Mouse (Mus musculus): ENCODE data around the gene Slc38a7. TPM values are rescaled to one million over a fixed set of nuclear protein-coding genes. Genes with fewer than 3 reads are reported as not detected.
A peak's percentile ranks its signal among the peaks of the same experiment; 100 is the strongest.
"Not testable (repeated sequence)": the region's sequence is repeated elsewhere in the genome, so short reads cannot be mapped to it uniquely, and the experiment has no call there.

Gene Slc38a7
- polyA plus RNA-seq, 1 experiment from 2014 or later, result 14.1 TPM

DNA sequence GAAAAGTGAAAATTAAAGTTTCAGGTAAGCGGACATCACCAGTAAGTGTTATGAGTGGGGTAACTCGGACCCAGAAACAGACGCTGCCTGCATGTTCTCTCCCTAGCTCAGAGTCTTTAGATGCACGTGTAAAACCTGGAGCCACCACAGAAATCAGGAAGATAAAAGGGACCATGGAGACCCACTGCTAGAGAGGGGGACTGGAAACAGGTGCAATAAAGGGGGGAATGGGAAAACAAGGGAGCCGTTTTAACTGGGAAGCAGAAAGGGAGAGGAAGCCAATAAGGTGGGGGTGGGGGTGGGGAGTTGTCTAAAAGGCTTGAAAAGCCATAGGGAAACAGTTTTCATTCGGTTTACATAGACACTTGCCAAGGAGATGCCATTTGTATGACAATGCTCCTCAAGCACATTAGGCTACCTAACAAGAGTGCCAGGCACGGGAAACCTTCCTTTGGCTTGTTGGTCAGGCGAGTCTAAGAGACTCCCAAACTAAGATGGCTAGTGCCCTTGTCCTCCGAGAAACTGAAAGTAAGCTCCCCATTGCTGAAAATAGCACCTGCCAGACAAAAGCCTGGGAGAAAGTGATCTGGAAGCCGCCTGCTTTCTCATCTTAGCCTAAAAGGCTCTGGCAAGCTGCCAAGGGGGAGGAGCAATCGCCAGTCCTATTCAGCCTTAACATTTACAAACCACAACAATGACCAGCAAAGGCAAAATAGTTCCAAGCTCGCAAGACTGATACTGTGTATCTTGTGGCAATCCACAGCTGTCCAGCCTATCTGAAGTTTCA is 25.0 kb upstream of the Slc38a7 start:
- ATAC-seq (ENCODE audit: insufficient read depth) (no peak), DNase-seq (peak; percentile 74)
- TF ChIP-seq CTCF (IDR thresholded peaks at IDR 0.05; ENCODE audit: low read depth), result no peak
- Histone ChIP-seq H3K4me2 (peak overlapping the region; percentile 2; the same call in 1 of the 2 replicates), H3K4me1 (ENCODE audit: insufficient read depth) (0 out of 2 replicates have a peak, but pooled peaks cover 4% of the 10 kb centered on the region), H3K9ac (no peak overlapping the region), H3K4me3 (ENCODE audit: low read depth, low read length) (no peak overlapping the region), H3K27me3 (ENCODE audit: insufficient read depth, low read length) (no peaks in the 10 kb centered on the region), H3K36me3 (ENCODE audit: insufficient read depth) (peaks cover 33% of the 10 kb centered on the region), H3K9me3 (ENCODE audit: low read depth, low read length) (no peaks in the 10 kb centered on the region), H3K27ac (ENCODE audit: low read depth) (no peak overlapping the region; the same call in 1 of the 2 replicates)
- WGBS, result 64% methylated on average over 12 of the region's 12 CpGs

DNA sequence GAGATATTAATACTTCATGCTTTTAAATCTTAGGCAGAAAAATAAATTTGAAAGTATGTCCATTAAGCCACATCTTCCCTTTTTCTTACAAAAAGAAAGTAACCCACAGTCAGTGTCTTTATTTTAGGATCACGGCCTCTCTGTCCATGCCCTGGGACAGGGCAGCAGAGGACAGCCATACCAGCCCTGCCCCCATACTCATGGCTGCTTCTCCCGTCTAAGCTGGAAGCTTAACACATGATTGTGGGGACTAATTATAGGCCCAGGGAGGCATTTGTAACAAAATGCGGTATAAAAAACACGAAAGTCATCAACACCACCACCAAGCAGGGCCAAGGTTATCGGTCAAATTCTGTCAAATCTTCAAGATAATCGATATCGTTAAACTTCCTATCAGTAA is 21.9 kb upstream of the Slc38a7 start:
- H3K4me3 ChIP-seq (ENCODE audit: low read depth, low read length), result no peak overlapping the region
- H3K36me3 ChIP-seq (ENCODE audit: insufficient read depth), result peaks cover 59% of the 10 kb centered on the region
- 0 out of 2 replicates have a peak, but pooled peaks cover 4% of the 10 kb centered on the region for H3K4me1 ChIP-seq (ENCODE audit: insufficient read depth)
- H3K9me3 ChIP-seq (ENCODE audit: low read depth, low read length), result no peaks in the 10 kb centered on the region
- H3K27ac ChIP-seq (ENCODE audit: low read depth), result no peak overlapping the region
- WGBS, result 92% methylated on average over 7 of the region's 7 CpGs
- no peak for TF ChIP-seq CTCF (IDR thresholded peaks at IDR 0.05; ENCODE audit: low read depth)
- H3K4me2 ChIP-seq, result no peak overlapping the region
- DNase-seq (no peak), ATAC-seq (ENCODE audit: insufficient read depth) (no peak)
- H3K9ac ChIP-seq, result no peak overlapping the region
- H3K27me3 ChIP-seq (ENCODE audit: insufficient read depth, low read length), result no peaks in the 10 kb centered on the region

- Histone ChIP-seq H3K4me3 (ENCODE audit: low read depth, low read length) (no peak overlapping the region), H3K36me3 (ENCODE audit: insufficient read depth) (peaks cover 86% of the 10 kb centered on the region), H3K4me2 (no peak overlapping the region), H3K9ac (no peak overlapping the region), H3K4me1 (ENCODE audit: insufficient read depth) (no peaks in the 10 kb centered on the region), H3K27ac (ENCODE audit: low read depth) (no peak overlapping the region), H3K9me3 (ENCODE audit: low read depth, low read length) (no peaks in the 10 kb centered on the region), H3K27me3 (ENCODE audit: insufficient read depth, low read length) (no peaks in the 10 kb centered on the region)
- DNase-seq (no peak), ATAC-seq (ENCODE audit: insufficient read depth) (no peak)
- 86% methylated on average over 16 of the region's 16 CpGs for WGBS
- no peak for TF ChIP-seq CTCF (IDR thresholded peaks at IDR 0.05; ENCODE audit: low read depth)
Measured at GRCm38 (mm10) chr8:95871690-95872089, 18.4 kb upstream of the Slc38a7 start.

- H3K36me3 ChIP-seq (ENCODE audit: insufficient read depth), result peaks cover 42% of the 10 kb centered on the region
- not testable (repeated sequence) for H3K27me3 ChIP-seq (ENCODE audit: insufficient read depth, low read length); H3K4me1 ChIP-seq (ENCODE audit: insufficient read depth); H3K27ac ChIP-seq (ENCODE audit: low read depth); H3K4me3 ChIP-seq (ENCODE audit: low read depth, low read length); H3K9me3 ChIP-seq (ENCODE audit: low read depth, low read length); H3K4me2 ChIP-seq; DNase-seq; ATAC-seq (ENCODE audit: insufficient read depth); H3K9ac ChIP-seq
- WGBS, result 92% methylated on average over 17 of the region's 18 CpGs
Measured at GRCm38 (mm10) chr8:95864851-95865250, 11.5 kb upstream of the Slc38a7 start.

- H3K36me3 ChIP-seq (ENCODE audit: insufficient read depth), result peaks cover 33% of the 10 kb centered on the region
- not testable (repeated sequence) for H3K9me3 ChIP-seq (ENCODE audit: low read depth, low read length); H3K9ac ChIP-seq; H3K27ac ChIP-seq (ENCODE audit: low read depth); ATAC-seq (ENCODE audit: insufficient read depth); H3K4me2 ChIP-seq; H3K27me3 ChIP-seq (ENCODE audit: insufficient read depth, low read length); DNase-seq; H3K4me3 ChIP-seq (ENCODE audit: low read depth, low read length); H3K4me1 ChIP-seq (ENCODE audit: insufficient read depth)
- 72% methylated on average over 10 of the region's 11 CpGs for WGBS
Measured at GRCm38 (mm10) chr8:95863761-95864440, 10.6 kb upstream of the Slc38a7 start.

DNA sequence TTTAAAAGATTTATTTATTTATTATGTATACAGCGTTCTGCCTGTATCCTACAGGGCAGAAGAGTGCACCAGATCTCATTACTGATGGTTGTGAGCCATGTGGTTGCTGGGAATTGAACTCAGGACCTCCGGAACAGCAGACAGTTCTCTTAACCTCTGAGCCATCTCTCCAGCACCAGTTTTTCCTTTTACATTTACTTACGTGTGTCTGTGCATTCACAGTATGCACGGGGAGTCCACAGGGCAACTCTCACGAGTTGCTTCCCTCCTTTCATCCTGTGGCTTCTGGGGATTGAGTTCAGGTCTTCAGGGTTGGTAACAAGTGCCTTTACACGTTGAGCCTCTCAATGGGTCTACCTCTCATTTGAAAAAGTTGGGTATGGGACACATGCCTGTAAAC is 835 bp upstream of the Slc38a7 start:
- Histone ChIP-seq H3K36me3 (ENCODE audit: insufficient read depth) (no peaks in the 10 kb centered on the region), H3K4me2 (no peak overlapping the region), H3K4me1 (ENCODE audit: insufficient read depth) (no peaks in the 10 kb centered on the region), H3K9ac (no peak overlapping the region), H3K4me3 (ENCODE audit: low read depth, low read length) (no peak overlapping the region), H3K27ac (ENCODE audit: low read depth) (no peak overlapping the region), H3K9me3 (ENCODE audit: low read depth, low read length) (no peaks in the 10 kb centered on the region), H3K27me3 (ENCODE audit: insufficient read depth, low read length) (no peaks in the 10 kb centered on the region)
- no peak for TF ChIP-seq CTCF (IDR thresholded peaks at IDR 0.05; ENCODE audit: low read depth)
- ATAC-seq (ENCODE audit: insufficient read depth) (no peak), DNase-seq (no peak)
- 83% methylated on average over 6 of the region's 6 CpGs for WGBS

- WGBS, result 61% methylated on average over 4 of the region's 4 CpGs
- Histone ChIP-seq H3K36me3 (ENCODE audit: insufficient read depth) (peaks cover 4% of the 10 kb centered on the region), H3K9ac (no peak overlapping the region), H3K4me3 (ENCODE audit: low read depth, low read length) (peak overlapping the region; percentile 60), H3K4me1 (ENCODE audit: insufficient read depth) (no peaks in the 10 kb centered on the region), H3K27me3 (ENCODE audit: insufficient read depth, low read length) (no peaks in the 10 kb centered on the region), H3K9me3 (ENCODE audit: low read depth, low read length) (no peaks in the 10 kb centered on the region), H3K27ac (ENCODE audit: low read depth) (no peak overlapping the region), H3K4me2 (peak overlapping the region; percentile 74)
- peak; percentile 47 for DNase-seq
- 0 out of 2 replicates have a peak, but pooled peaks have one; percentile 11 for ATAC-seq (ENCODE audit: insufficient read depth)
- no peak for TF ChIP-seq CTCF (IDR thresholded peaks at IDR 0.05; ENCODE audit: low read depth)
Measured at GRCm38 (mm10) chr8:95852290-95852689, 1.0 kb downstream of the Slc38a7 start.

All from lung, embryonic 14.5 days (tissue).